Mouse (Mus musculus): ENCODE results near the gene Hist3h2ba. TPM values are rescaled to one million over a fixed set of nuclear protein-coding genes. Genes with fewer than 3 reads are reported as not detected.
A peak's percentile ranks its signal among the peaks of the same experiment; 100 is the strongest.

Gene Hist3h2ba
- polyA plus RNA-seq, 1 experiment from 2014 or later, result 28.5 TPM

DNA sequence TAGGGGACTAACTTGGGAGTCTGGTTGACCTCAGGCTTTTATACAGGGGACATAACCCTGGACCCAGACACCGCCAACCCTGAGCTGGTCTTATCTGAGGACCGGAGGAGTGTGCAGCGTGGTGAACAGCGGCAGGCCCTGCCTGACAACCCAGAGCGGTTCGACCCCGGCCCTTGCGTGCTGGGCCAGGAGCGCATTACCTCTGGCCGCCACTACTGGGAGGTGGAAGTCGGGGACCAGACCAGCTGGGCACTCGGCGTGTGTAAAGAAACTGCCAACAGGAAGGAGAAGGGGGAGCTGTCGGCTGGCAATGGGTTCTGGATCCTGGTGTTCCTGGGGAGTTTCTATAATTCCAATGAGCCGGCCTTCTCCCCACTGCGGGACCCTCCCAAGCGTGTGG, 41.4 kb downstream of the Hist3h2ba start:
- no peak for ATAC-seq (ENCODE audit: insufficient number of reproducible peaks, insufficient read depth, low FRiP score, low TSS enrichment, low read depth)
- Histone ChIP-seq H3K4me3 (replicated peaks) (no peak overlapping the region), H3K36me3 (peaks cover 61% of the 10 kb centered on the region), H3K27ac (no peak overlapping the region), H3K4me2 (no peak overlapping the region), H3K9me3 (no peaks in the 10 kb centered on the region), H3K4me1 (replicated peaks) (peaks cover 11% of the 10 kb centered on the region), H3K9ac (replicated peaks) (no peak overlapping the region), H3K27me3 (peaks cover 31% of the 10 kb centered on the region)
- 85% methylated on average over 17 of the region's 17 CpGs for WGBS

DNA sequence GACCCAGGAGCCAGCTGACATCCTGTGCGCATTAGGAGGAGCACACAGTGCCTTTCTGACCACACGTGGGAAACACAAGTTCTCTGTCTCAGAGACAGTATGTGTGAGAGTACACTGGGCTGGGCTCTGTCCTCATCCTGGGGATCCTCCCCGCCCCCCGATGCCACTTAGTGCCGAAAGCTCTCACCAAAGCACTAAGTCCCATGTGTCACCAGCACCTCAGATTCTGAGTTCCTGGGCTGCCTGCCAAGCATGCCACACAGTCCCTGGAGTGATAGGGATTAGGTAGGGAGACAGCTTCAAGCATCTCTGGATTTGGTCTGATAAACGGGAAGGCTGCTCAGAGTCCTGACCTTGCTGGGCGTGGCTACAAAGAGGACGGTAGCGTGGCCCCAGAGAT, 42.1 kb downstream of the Hist3h2ba start:
- no peak for ATAC-seq (ENCODE audit: insufficient number of reproducible peaks, insufficient read depth, low FRiP score, low TSS enrichment, low read depth)
- WGBS, result 81% methylated on average over 9 of the region's 9 CpGs
- Histone ChIP-seq H3K36me3 (peaks cover 55% of the 10 kb centered on the region), H3K9me3 (no peaks in the 10 kb centered on the region), H3K4me3 (replicated peaks) (no peak overlapping the region), H3K4me1 (replicated peaks) (peaks cover 11% of the 10 kb centered on the region), H3K4me2 (no peak overlapping the region), H3K27me3 (peaks cover 38% of the 10 kb centered on the region), H3K9ac (replicated peaks) (no peak overlapping the region), H3K27ac (no peak overlapping the region)

DNA sequence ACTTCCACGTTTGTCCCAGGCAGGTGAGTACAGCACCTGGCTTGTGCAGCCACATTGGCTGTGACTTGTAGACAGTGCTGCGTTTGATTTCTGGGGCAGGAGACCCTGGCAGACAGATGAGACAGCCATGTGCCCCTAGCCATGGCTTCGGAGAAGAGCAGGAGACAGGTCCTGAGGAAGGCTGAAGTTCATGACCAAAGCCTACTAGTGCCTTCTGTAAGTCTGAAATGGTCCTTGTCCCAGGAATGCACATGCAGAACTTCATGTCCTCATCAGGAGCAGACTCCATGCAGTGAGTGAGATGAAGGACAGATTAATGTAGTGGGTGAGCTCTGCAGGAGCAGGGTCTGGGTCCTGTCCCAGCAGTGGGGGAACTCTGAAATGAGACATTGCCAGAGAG, 43.2 kb downstream of the Hist3h2ba start:
- 84% methylated on average over 3 of the region's 3 CpGs for WGBS
- Histone ChIP-seq H3K4me3 (replicated peaks) (no peak overlapping the region), H3K4me2 (no peak overlapping the region), H3K36me3 (peaks cover 43% of the 10 kb centered on the region), H3K9ac (replicated peaks) (no peak overlapping the region), H3K4me1 (replicated peaks) (peaks cover 11% of the 10 kb centered on the region), H3K27ac (no peak overlapping the region), H3K27me3 (peaks cover 43% of the 10 kb centered on the region), H3K9me3 (no peaks in the 10 kb centered on the region)
- ATAC-seq (ENCODE audit: insufficient number of reproducible peaks, insufficient read depth, low FRiP score, low TSS enrichment, low read depth), result no peak

DNA sequence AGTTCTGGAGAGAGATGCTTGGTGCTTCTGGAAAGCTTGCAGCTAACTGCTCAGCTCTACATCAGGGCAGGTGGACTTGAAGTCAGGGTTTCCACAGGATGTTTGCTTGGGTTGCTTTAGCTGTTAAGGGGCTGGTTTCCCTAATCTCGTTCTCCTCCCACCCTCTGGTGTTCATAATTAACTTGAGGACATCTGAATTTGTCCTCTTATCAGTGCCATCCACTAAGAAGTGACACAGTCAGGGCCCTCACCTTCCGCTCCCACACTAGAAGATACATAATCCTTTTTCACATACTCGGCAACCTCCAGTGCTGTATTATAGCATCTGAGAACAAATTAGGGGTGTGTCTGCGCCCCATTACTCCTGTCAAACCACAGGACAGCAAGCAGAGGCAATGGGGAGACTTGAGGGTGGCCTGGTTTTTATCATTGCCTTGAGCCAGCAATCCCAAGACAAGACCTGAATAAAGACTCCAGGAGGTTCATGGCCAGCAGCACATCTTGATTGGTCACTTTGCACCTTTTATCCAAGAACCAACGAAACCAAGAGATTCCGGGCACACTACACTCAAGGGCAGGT, 44.5 kb downstream of the Hist3h2ba start:
- no peaks in the 10 kb centered on the region for H3K9me3 ChIP-seq
- 73% methylated on average over 6 of the region's 6 CpGs for WGBS
- H3K4me2 ChIP-seq, result no peak overlapping the region
- H3K27me3 ChIP-seq, result peaks cover 43% of the 10 kb centered on the region
- H3K9ac ChIP-seq (replicated peaks), result no peak overlapping the region
- no peak overlapping the region for H3K27ac ChIP-seq
- H3K4me3 ChIP-seq (replicated peaks), result no peak overlapping the region
- no peak for ATAC-seq (ENCODE audit: insufficient number of reproducible peaks, insufficient read depth, low FRiP score, low TSS enrichment, low read depth)
- peaks cover 11% of the 10 kb centered on the region for H3K4me1 ChIP-seq (replicated peaks)
- H3K36me3 ChIP-seq, result peaks cover 31% of the 10 kb centered on the region

DNA sequence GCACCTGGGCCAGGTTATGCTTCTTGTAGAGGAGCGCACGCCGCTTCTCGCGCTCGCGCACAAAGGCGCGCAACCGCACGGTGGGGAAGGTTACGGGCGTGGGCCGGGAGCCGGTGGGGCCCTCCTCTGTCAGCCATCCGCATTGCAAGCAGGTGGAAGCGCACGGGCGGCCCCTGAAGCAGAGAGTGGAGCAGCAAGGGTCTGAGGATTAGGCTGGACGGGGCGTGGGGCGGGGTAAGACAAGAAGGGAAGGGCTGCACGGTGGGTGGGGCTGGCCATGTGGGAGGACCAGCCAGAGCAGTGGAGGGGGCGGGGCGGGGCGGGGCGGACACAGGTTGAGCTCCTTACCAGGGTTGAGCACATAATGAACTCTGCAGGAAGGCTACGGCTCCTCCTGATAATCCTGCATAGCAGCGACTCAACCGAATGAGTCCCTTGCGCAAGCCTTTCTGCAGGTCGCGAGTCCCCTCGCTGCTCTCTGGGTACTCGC, 45.7 kb downstream of the Hist3h2ba start:
- ATAC-seq (ENCODE audit: insufficient number of reproducible peaks, insufficient read depth, low FRiP score, low TSS enrichment, low read depth), result 0 out of 2 replicates have a peak, but pooled peaks have one; percentile 18
- Histone ChIP-seq H3K4me3 (replicated peaks) (peak overlapping the region; percentile 40), H3K36me3 (peaks cover 19% of the 10 kb centered on the region), H3K27me3 (peaks cover 43% of the 10 kb centered on the region), H3K27ac (no peak overlapping the region), H3K9ac (replicated peaks) (no peak overlapping the region; the same call in 1 of the 2 replicates), H3K4me2 (peak overlapping the region; percentile 66), H3K9me3 (no peaks in the 10 kb centered on the region), H3K4me1 (replicated peaks) (peaks cover 11% of the 10 kb centered on the region)
- WGBS, result 1% methylated on average over 34 of the region's 35 CpGs

DNA sequence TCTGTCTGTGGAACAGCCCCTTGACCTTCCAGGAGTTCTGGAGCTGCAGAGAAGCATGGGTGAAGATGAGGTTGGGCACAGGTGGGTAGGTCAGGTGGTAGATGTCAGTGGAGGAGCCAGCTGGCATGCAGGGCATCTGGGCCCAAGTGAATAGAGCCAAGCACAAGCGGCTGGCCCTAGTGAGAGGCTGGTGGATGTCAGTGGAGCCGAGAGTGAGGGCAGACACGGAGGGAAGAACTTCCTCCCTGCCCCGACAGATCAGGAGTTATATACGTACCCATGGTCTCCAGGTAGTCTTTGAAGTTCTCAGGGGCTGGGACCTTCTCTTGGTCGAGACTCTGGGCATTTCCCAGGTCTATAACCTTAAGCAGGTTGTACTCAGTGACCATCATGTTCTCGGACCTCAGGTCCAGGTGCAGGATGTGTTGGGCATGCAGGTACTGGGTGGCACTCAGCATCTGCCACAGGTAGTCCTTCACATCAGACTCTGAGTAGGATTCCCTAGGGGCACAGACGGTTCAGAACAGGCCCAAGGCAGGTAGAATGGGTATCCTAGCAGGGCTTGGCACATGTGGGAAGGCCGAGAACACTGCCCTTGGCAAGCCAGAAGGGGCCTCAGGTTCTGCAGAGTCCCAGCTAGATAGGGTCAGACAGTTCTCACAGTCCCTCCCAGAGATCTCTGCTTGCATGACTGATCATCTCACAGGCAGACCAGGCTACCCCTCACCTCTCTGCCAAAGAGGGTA, 46.5 kb downstream of the Hist3h2ba start:
- Histone ChIP-seq H3K27ac (no peak overlapping the region), H3K9me3 (no peaks in the 10 kb centered on the region), H3K4me1 (replicated peaks) (peaks cover 11% of the 10 kb centered on the region), H3K9ac (replicated peaks) (no peak overlapping the region), H3K27me3 (peaks cover 43% of the 10 kb centered on the region), H3K4me2 (peak overlapping the region; percentile 66; the same call in 1 of the 2 replicates), H3K4me3 (replicated peaks) (peak overlapping the region; percentile 40), H3K36me3 (peaks cover 10% of the 10 kb centered on the region; the same call in 1 of the 2 replicates)
- WGBS, result 76% methylated on average over 9 of the region's 9 CpGs
- ATAC-seq (ENCODE audit: insufficient number of reproducible peaks, insufficient read depth, low FRiP score, low TSS enrichment, low read depth), result no peak

DNA sequence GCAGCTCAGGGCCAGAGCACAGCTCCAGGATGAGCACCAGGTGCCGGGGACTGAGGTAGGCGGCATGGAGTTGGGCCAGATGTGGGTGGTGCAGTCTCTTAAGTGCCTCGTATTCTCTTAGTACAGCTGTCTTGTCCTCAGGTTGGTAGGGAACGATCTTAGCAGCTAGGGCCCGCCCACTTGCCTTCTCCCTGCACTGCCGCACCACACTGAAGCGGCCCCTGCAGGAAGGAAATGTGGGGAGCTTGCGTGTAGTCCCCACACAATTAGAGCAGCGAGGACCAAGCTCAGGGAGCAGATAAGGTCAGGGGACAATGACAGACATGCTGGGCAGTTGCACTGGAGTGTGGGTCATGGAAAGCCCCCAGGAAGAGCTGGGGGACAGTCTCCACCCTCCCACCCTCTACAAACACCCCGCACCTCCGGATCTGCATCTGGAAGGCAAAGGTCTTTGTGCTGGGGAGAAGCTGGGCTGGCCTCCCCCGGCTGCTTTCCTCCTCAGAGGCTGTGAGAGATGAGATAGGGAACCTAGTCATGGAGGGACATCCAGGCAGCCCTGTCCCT, 47.2 kb downstream of the Hist3h2ba start:
- peaks cover 47% of the 10 kb centered on the region for H3K27me3 ChIP-seq
- 52% methylated on average over 12 of the region's 12 CpGs for WGBS
- no peak for ATAC-seq (ENCODE audit: insufficient number of reproducible peaks, insufficient read depth, low FRiP score, low TSS enrichment, low read depth)

DNA sequence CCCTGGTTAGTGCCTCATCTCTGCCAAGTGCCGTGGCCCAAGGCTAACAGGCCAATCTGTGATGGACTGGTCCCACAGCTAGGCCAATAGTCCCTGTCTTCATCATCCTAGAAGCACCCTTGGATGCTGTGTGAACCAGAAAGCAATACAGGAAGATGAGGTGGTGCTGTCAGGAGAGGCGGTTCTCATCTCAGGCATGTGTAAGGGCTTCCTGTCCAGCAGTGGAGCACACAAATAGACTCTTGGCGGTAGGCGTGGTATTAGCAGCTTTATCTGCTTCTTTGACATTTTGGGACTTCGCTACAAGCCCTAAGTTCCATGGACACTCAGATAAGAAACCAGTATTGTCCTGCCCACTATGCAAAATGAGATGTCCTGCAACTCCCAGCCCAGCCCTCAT, 48.8 kb downstream of the Hist3h2ba start:
- Histone ChIP-seq H3K27ac (no peak overlapping the region), H3K36me3 (no peaks in the 10 kb centered on the region), H3K9ac (replicated peaks) (no peak overlapping the region), H3K9me3 (no peaks in the 10 kb centered on the region), H3K4me1 (replicated peaks) (peaks cover 11% of the 10 kb centered on the region), H3K4me3 (replicated peaks) (no peak overlapping the region), H3K27me3 (peaks cover 42% of the 10 kb centered on the region), H3K4me2 (no peak overlapping the region)
- ATAC-seq (ENCODE audit: insufficient number of reproducible peaks, insufficient read depth, low FRiP score, low TSS enrichment, low read depth), result no peak
- WGBS, result 78% methylated on average over 5 of the region's 5 CpGs

More for the DNA sequence above, 47.2 kb downstream of the Hist3h2ba start:
- Histone ChIP-seq H3K4me3 (replicated peaks) (no peak overlapping the region), H3K27ac (no peak overlapping the region), H3K9me3 (no peaks in the 10 kb centered on the region), H3K4me1 (replicated peaks) (peaks cover 11% of the 10 kb centered on the region), H3K4me2 (no peak overlapping the region), H3K36me3 (peaks cover 4% of the 10 kb centered on the region; the same call in 1 of the 2 replicates), H3K9ac (replicated peaks) (no peak overlapping the region)

Small RNA genes within 50 kb of the gene (microRNA-seq; reads per million reads assigned to microRNA genes)
- gene Gm44313, result not detected

Other genes with a start within 250 kb of the Hist3h2ba start
- gene Olfr319, start 249.8 kb upstream of the Hist3h2ba start, polyA plus RNA-seq (2016; fragmentation: Nextera tagmentation; extraction: Ambion mirVana), result not detected in 2 replicates
- not detected in 2 replicates for gene Olfr318, start 224.9 kb upstream of the Hist3h2ba start, polyA plus RNA-seq (2016; fragmentation: Nextera tagmentation; extraction: Ambion mirVana)
- gene Olfr317, start 209.7 kb upstream of the Hist3h2ba start, polyA plus RNA-seq (2016; fragmentation: Nextera tagmentation; extraction: Ambion mirVana), result not detected in 2 replicates
- not detected in 2 replicates for gene Olfr316, start 196.2 kb upstream of the Hist3h2ba start, polyA plus RNA-seq (2016; fragmentation: Nextera tagmentation; extraction: Ambion mirVana)
- gene Olfr315, start 175.7 kb upstream of the Hist3h2ba start, polyA plus RNA-seq (2016; fragmentation: Nextera tagmentation; extraction: Ambion mirVana), result not detected in 2 replicates
- not detected in 2 replicates for gene Olfr314, start 166.0 kb upstream of the Hist3h2ba start, polyA plus RNA-seq (2016; fragmentation: Nextera tagmentation; extraction: Ambion mirVana)
- gene Fam183b, start 147.0 kb upstream of the Hist3h2ba start, polyA plus RNA-seq (2016; fragmentation: Nextera tagmentation; extraction: Ambion mirVana), result not detected in 2 replicates
- not detected in 2 replicates for gene Olfr313, start 133.9 kb upstream of the Hist3h2ba start, polyA plus RNA-seq (2016; fragmentation: Nextera tagmentation; extraction: Ambion mirVana)
- not detected in 2 replicates for gene Olfr312, start 119.7 kb upstream of the Hist3h2ba start, polyA plus RNA-seq (2016; fragmentation: Nextera tagmentation; extraction: Ambion mirVana)
- gene Olfr311, start 109.7 kb upstream of the Hist3h2ba start, polyA plus RNA-seq (2016; fragmentation: Nextera tagmentation; extraction: Ambion mirVana), result not detected in 2 replicates
- 12.8 and 13.5 TPM in 2 replicates for gene Gm12258, start 101.8 kb upstream of the Hist3h2ba start, polyA plus RNA-seq (2016; fragmentation: Nextera tagmentation; extraction: Ambion mirVana)
- gene 2810021J22Rik, start 81.7 kb upstream of the Hist3h2ba start, polyA plus RNA-seq (2016; fragmentation: Nextera tagmentation; extraction: Ambion mirVana), result 8.9 and 11.0 TPM in 2 replicates
- gene Zfp39, start 44.7 kb upstream of the Hist3h2ba start, polyA plus RNA-seq (2016; fragmentation: Nextera tagmentation; extraction: Ambion mirVana), result 4.9 and 6.6 TPM in 2 replicates
- 0.25 TPM in 1 of 2 replicates, not detected in the other for gene Btnl10, start 31.0 kb upstream of the Hist3h2ba start, polyA plus RNA-seq (2016; fragmentation: Nextera tagmentation; extraction: Ambion mirVana)
- gene Rnf187, start 10.0 kb upstream of the Hist3h2ba start, polyA plus RNA-seq (2016; fragmentation: Nextera tagmentation; extraction: Ambion mirVana), result 306 and 315 TPM in 2 replicates
- 26.2 and 27.9 TPM in 2 replicates for gene Hist3h2a, start 5.8 kb downstream of the Hist3h2ba start, polyA plus RNA-seq (2016; fragmentation: Nextera tagmentation; extraction: Ambion mirVana)
- 0.80 and 0.93 TPM in 2 replicates for gene Trim17, start 5.8 kb downstream of the Hist3h2ba start, polyA plus RNA-seq (2016; fragmentation: Nextera tagmentation; extraction: Ambion mirVana)
- 21.6 and 22.4 TPM in 2 replicates for gene Trim11, start 29.2 kb downstream of the Hist3h2ba start, polyA plus RNA-seq (2016; fragmentation: Nextera tagmentation; extraction: Ambion mirVana)
- 0.70 and 1.00 TPM in 2 replicates for gene Obscn, start 187.5 kb downstream of the Hist3h2ba start, polyA plus RNA-seq (2016; fragmentation: Nextera tagmentation; extraction: Ambion mirVana)
- 4.5 and 5.0 TPM in 2 replicates for gene Iba57, start 214.8 kb downstream of the Hist3h2ba start, polyA plus RNA-seq (2016; fragmentation: Nextera tagmentation; extraction: Ambion mirVana)
- gene Gjc2, start 234.3 kb downstream of the Hist3h2ba start, polyA plus RNA-seq (2016; fragmentation: Nextera tagmentation; extraction: Ambion mirVana), result 0.65 and 1.2 TPM in 2 replicates
- gene Guk1, start 243.3 kb downstream of the Hist3h2ba start, polyA plus RNA-seq (2016; fragmentation: Nextera tagmentation; extraction: Ambion mirVana), result 121 and 130 TPM in 2 replicates